Mouse (Mus musculus) gastrocnemius, postnatal 14 days (tissue): ENCODE measurements around the gene Fat1. TPM values are rescaled to one million over a fixed set of nuclear protein-coding genes. Genes with fewer than 3 reads are reported as not detected.

Source experiments
- DNase-seq: peaks from one replicate; pipeline ENCODE4 v3.0.0; 2021; ENCODE audit warnings: mixed read lengths
- intact Hi-C: fragments of 180-260 bp; cut with DNase I; formaldehyde crosslinking; loops from one replicate; pipeline ENCODE4 v1.15.1; 2025; ENCODE audit warnings: low total_unique reads
- total RNA-seq, 2 experiments: library from RNA; stranded (reverse); gene quantifications; 2 replicates each; pipeline ENCODE4 v1.2.3; 2021

The Fat1 gene
- total RNA-seq, 2 experiments from 2014 or later: 10.1 to 13.4 TPM

DNA sequence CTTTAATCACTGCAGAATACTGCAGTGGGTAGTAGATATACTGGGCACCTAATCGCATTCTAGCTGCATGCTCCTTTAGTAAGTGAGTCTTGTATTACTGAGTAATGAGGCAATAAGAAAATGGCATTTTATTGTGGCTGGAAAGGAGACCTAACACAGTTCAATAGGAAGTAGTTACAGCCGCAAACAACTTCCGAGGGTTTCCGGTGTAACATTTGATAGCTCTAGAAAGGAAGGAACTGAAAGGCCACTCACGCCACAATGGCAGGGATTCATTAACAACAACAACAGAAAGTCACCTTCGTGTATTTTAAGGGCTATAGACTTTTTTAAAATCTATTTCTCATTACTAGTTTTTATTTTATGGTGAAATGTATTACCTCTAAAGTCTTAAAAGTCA is 62.6 kb downstream of the Fat1 start:
- no peak for DNase-seq
- intact Hi-C loops: loop anchor here (10.0 kb wide), 1 partner anchor 53 kb away; no protein-coding TSS in a partner anchor

GRCm38 (mm10) chr8:44998275-44998674 is 63.0 kb downstream of the Fat1 start:
- no peak for DNase-seq
- intact Hi-C loops: loop anchor here (10.0 kb wide), 1 partner anchor 53 kb away; no protein-coding TSS in a partner anchor

- intact Hi-C loops: loop anchor here (10.0 kb wide), 1 partner anchor 54 kb away; no protein-coding TSS in a partner anchor
- peak; percentile 47 for DNase-seq
These were observed 63.5 kb downstream of the Fat1 start for GRCm38 (mm10) chr8:44998681-44999277.

DNA sequence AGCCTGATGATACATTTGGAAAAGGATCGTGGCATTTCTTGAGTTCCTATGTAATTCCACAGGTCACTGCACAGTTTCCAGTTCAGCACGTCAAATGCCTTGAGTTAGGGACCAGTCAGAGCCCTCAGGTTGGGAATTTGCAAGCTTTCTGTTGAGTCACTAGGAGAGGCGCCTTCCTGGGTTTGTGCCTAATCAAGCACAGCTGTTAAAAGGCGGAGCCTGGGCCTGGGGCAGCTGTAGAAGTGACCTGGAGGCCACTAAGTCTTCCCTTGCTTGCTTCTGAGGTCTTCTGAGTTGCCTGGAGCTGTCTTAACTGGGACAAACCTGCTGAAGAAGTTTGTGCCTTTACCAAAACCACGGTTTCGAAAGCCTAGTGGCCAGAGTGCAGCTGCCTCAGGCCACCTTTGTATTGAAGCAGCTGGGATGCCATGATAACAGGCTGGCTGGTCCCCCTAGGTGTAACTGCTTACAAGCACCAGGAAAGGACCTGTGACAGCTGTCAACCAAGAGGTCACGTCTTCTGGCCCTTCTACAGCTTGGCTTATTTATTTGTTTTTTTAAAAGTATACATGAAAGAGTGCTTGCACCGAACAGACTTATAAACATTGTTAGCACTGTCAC is 66.4 kb downstream of the Fat1 start:
- intact Hi-C loops: no loop called here
- DNase-seq: peak; percentile 52

DNA sequence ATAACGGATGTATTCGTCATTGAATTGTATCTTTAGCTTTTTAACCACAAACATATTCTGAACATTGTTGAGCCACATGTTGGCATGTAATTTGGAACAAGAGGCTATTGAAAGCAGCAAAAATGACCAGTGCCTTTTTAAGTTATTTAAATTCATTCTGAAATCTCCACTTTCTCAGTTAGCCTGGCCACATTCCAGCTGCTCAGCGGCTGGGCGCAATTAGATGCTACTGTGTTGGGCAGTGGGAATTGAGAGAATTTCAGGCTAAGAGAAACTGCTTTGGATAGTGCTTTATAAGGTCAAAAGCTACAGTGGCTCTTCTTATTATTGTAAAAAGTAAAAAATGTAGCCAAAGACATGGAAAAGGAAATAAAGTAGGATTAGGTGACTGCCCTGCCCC is 67.4 kb downstream of the Fat1 start:
- DNase-seq: no peak
- intact Hi-C loops: no loop called here

DNA sequence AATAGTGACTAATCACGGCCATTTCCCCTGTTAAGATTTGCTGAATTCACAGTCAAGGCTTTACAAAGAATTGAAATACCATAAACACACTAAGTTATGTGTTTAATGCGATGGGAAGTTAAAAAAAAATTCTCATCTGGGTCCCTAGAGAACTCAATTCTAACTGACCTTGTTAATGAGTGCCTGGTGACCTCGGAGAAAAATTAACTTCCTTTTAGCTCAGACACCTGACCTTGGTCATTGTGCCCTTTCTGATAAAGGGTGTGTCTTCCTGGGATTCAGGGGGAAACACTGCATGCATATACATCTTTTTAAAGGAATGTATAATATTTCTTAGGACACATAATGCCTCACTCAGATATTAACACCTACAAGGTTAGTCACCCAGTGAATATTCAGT is 68.8 kb downstream of the Fat1 start:
- intact Hi-C loops: no loop called here
- no peak for DNase-seq

GRCm38 (mm10) chr8:45010685-45011084 is 75.4 kb downstream of the Fat1 start:
- intact Hi-C loops: loop anchor here (5.0 kb wide), 1 partner anchor 73 kb away; the partner anchor contains the start of gene Fat1
- DNase-seq: peak; percentile 24

DNA sequence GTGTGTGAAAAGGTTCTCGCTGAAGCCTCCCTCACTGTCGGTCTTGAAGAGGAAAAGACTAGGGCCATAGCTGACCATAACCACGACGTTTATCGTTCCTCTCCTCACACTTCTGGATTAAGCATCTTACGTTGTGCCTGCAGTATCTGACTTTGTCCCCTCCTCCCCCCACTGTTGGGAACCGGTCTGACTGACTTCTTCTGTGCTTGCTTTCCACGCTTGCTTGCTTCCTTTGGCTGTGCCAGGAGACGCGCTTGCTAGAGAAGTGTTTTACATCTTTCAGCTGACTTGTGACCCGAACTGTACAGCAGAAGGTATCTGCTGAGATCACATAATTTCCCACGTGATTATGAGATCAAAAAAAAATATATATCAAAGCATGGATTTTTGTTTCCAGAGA is 76.5 kb downstream of the Fat1 start:
- DNase-seq: no peak
- intact Hi-C loops: loop anchor here (5.0 kb wide), 1 partner anchor 74 kb away; the partner anchor contains the start of gene Fat1

- DNase-seq: no peak
- intact Hi-C loops: loop anchor here (5.0 kb wide), 1 partner anchor 77 kb away; the partner anchor contains the start of gene Fat1
These were observed 78.6 kb downstream of the Fat1 start for GRCm38 (mm10) chr8:45013852-45014251.

DNA sequence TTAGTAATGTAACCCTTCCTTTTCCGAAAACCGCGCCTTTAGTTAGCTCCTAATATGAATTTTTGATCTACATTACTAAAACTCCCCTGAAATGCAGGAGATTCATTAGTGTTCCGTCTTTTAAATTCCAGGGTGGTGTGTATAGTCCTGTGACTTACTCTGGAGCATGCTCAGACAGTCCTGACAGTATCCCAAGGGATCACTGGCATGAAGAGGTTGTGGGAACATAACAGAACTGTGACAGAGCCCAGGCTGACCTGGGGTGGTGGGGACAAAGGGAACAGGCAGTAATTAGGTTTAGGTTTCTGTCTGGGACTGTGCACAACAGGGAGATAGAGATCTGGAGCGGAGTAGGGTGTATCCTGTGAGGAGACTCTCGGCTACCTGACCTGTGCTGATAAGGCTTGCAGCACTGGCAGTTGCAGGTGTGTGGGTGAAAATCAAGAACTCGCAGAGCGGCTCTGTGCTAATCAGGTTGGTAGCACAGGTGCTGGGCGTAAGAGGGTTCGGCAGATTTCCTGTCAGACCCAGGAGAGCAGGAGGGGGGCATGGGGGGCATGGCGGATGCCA is 79.3 kb downstream of the Fat1 start:
- intact Hi-C loops: loop anchor here (5.0 kb wide), 1 partner anchor 77 kb away; the partner anchor contains the start of gene Fat1
- DNase-seq: no peak

DNA sequence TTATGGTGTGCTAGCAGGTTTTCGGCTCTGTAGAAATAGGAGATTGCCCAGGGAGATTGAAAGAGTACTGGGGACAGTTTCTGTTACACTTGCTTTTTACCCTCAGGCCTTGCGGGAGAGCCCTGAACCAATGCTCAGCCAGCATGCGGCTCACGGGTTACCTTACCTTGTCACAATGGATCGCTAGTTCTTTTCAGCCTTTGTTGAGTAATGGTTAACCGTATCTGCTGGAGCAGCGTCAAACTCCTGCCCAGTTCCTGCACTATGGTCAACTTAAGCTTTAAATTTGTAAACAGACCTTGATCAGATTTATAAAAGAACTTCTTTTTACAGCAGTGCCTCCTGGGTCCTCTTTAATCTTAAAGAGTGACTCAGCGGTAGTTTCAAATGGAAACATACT is 80.6 kb downstream of the Fat1 start:
- no peak for DNase-seq

GRCm38 (mm10) chr8:45019241-45019640 is 84.0 kb downstream of the Fat1 start:
- no peak for DNase-seq
- intact Hi-C loops: no loop called here

More for the DNA sequence above, 80.6 kb downstream of the Fat1 start:
- intact Hi-C loops: no loop called here

- intact Hi-C loops: no loop called here
- no peak for DNase-seq
These were observed 85.9 kb downstream of the Fat1 start for GRCm38 (mm10) chr8:45021171-45021570.

DNA sequence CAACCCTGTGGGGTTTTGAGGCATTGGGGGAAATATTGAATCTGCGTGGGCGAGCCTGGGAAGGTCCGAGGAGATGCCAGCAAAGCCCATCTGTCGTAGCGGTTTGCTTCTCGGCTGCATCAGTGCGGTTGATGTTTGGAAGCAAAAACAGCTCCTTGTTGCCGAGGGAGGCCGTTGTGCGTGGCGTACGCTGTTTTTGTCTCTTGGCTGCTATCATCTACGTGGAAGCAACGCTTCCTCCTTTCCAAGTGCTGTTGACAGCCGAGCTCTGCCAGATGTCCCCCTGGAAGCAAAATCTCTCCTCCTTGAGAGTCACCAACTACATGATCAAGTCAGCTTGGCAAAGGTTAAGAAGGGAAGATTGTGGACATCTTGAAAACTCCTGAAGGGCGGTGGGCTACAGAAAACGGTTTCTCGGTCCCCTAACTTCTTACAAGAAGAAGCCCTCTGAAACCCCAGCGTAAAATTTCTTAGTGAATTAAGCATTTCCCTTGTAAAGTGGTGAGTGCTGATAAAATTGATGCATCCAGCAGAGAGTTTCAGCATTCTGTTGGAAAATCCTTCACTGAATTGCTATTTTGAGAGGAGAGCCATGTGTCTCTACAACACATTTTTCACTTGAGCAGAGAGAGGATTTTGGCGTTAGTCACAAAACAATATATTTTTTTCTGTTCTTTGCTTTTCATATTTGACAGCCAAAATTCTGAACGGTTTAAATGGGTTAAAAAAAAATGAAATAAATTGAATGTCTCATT is 86.8 kb downstream of the Fat1 start:
- intact Hi-C loops: no loop called here
- no peak for DNase-seq

DNA sequence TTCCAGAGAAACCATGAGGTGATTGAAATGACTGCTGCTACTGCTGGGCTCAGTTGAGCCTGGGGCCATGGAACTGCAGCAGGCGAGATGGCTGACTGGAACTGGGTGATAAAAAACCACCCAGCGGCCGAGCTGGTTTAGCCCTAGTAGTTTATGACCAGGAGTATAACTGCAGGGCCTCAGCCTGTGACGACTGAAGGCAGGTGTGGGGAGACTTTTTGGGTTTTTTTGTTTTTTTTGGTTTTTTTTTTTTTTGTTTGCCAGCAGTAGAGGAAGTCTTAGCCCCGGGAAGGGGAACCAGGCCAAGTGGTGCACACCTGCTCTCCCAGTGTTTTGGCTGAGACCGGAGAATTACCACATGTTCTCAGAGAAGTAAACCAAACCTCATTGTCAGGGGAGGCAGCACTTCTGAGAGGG is 92.8 kb downstream of the Fat1 start:
- intact Hi-C loops: no loop called here
- no peak for DNase-seq

GRCm38 (mm10) chr8:45038350-45038749 is 103.1 kb downstream of the Fat1 start:
- no peak for DNase-seq
- intact Hi-C loops: no loop called here

- no peak for DNase-seq
- intact Hi-C loops: no loop called here
These were observed 108.9 kb downstream of the Fat1 start for GRCm38 (mm10) chr8:45044160-45044559.

DNA sequence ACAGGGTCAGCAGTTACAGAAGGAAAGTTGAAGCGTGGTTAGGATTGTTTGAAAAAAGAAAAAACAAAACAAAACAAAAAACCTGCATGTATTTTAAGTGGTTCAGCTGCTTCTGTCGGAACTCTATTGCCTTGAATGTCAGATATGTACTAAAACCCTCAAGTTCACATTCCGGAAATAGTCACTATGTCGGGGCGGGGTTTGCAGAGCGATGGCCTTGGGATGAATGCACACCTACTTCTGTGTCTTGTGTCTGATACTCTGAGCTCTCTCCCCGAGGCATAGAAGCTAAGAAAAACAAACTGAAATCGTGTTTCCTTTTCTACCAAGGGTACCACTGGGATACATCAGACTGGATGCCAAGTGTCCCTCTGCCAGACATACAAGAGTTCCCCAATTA is 115.2 kb downstream of the Fat1 start:
- no peak for DNase-seq

GRCm38 (mm10) chr8:45051236-45051635 is 116.0 kb downstream of the Fat1 start:
- intact Hi-C loops: no loop called here

More for the DNA sequence above, 115.2 kb downstream of the Fat1 start:
- intact Hi-C loops: no loop called here

DNA sequence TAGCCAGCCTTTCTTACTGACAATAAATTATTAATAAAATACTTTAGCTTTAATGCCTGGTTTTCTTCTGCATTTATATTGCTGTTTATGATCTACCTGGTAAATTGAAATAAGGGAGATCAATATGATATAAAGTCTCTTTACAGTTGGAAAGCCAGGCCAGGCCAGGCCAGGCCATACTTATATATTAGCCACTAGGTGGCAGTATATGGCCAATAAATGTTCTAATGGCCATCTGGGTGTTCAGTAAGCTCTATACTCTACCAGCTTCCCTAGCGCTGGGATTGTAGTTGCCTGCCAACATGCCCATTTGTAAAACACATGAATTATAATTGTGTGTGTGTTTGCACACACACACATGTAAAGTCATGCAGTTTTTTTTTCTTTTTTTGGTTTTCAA is 117.0 kb downstream of the Fat1 start:
- no peak for DNase-seq
- intact Hi-C loops: no loop called here

More at GRCm38 (mm10) chr8:45051236-45051635, 116.0 kb downstream of the Fat1 start:
- no peak for DNase-seq
